Mouse (Mus musculus) bone marrow macrophage, adult 2 months (primary cell): ENCODE data around the gene Wdr20.
A peak's percentile ranks its signal among the peaks of the same experiment; 100 is the strongest.

Experiments used
- CTCF ChIP-seq: IDR thresholded peaks from 2 replicates; pipeline ENCODE4 v1.5.1; 2012; ENCODE audit warnings: low read depth, mild to moderate bottlenecking, low read length, moderate library complexity
- POLR2A ChIP-seq: IDR thresholded peaks from 2 replicates; pipeline ENCODE4 v1.6.1; 2012; ENCODE audit warnings: mild to moderate bottlenecking, low read depth, low read length, borderline replicate concordance

GRCm38 (mm10) chr12:110806301-110806970 is 68.7 kb downstream of the Wdr20 start:
- TF ChIP-seq CTCF (peak; percentile 22; the same call in 1 of the 2 replicates), POLR2A (no peak)
